13 mouse cellular contexts compared by ENCODE assay signal in genomic region chr5:41596242-41597117, GRCm38 (mm10).
A peak's percentile ranks its signal among the peaks of the same experiment; 100 is the strongest.
DNase-seq lines count a peak whose midpoint lies in the region; ATAC-seq lines count a peak whose summit lies in the region.
"Had no signal": no experiment of that assay in that cellular context is flagged by ENCODE, and none has a peak within 500 bp of the region (broad histone marks: within the 10 kb centered on the region; RNA-seq: fewer than 3 reads in every experiment).

No protein-coding gene starts in this region.

- no peaks in the 10 kb centered on the region for H3K9me3 ChIP-seq in hindbrain, embryonic 13.5 days
- H3K9me3 ChIP-seq in hindbrain, embryonic 12.5 days (replicated peaks), result no peaks in the 10 kb centered on the region
- no peaks in the 10 kb centered on the region for H3K9me3 ChIP-seq in forebrain, embryonic 16.5 days (ENCODE audit: control insufficient read depth, low read length)
- no peaks in the 10 kb centered on the region for H3K9me3 ChIP-seq in midbrain, embryonic 15.5 days
- H3K9me3 ChIP-seq: heart, embryonic 10.5 days; limb, embryonic 13.5 days had no signal

- peak; percentile 5 for DNase-seq in Muller cell, postnatal 12 days (ENCODE audit: inconsistent ontology term)
- DNase-seq in testis, postnatal 14 days (ENCODE audit: low spot score), result no peak
- no peak for DNase-seq in thymus, adult 18-20 months
- no peak for DNase-seq in lung, adult 18-20 months
- DNase-seq: cerebellum, adult 9-11 months had no signal

- ATAC-seq in hindbrain, embryonic 13.5 days (ENCODE audit: low FRiP score), result peak; percentile 90
- no peak for ATAC-seq in hindbrain, embryonic 12.5 days (ENCODE audit: low FRiP score)
- peak; percentile 90 for ATAC-seq in forebrain, embryonic 16.5 days
- peak; percentile 99 for ATAC-seq in midbrain, embryonic 15.5 days (replicated peaks)
- ATAC-seq: CD4-positive, CD25-positive, alpha-beta regulatory T cell, adult 4 months; lung, postnatal 0 days had no signal

- peaks cover 9% of the 10 kb centered on the region for H3K4me1 ChIP-seq in hindbrain, embryonic 13.5 days (replicated peaks)
- H3K4me1 ChIP-seq in hindbrain, embryonic 12.5 days, result no peaks in the 10 kb centered on the region
- 0 out of 2 replicates have a peak, but pooled peaks cover 4% of the 10 kb centered on the region for H3K4me1 ChIP-seq in forebrain, embryonic 16.5 days (replicated peaks; ENCODE audit: control insufficient read depth, insufficient read depth, low read length)
- H3K4me1 ChIP-seq in midbrain, embryonic 15.5 days, result peaks cover 7% of the 10 kb centered on the region
- H3K4me1 ChIP-seq: heart, embryonic 10.5 days; limb, embryonic 13.5 days had no signal

- H3K4me2 ChIP-seq in hindbrain, embryonic 13.5 days, result no peak overlapping the region
- H3K4me2 ChIP-seq in hindbrain, embryonic 12.5 days (replicated peaks), result no peak overlapping the region
- no peak overlapping the region for H3K4me2 ChIP-seq in forebrain, embryonic 16.5 days (ENCODE audit: low read length)
- H3K4me2 ChIP-seq in midbrain, embryonic 15.5 days, result no peak overlapping the region
- H3K4me2 ChIP-seq: limb, embryonic 13.5 days had no signal

- no peaks in the 10 kb centered on the region for H3K27me3 ChIP-seq in hindbrain, embryonic 13.5 days
- H3K27me3 ChIP-seq in hindbrain, embryonic 12.5 days, result no peaks in the 10 kb centered on the region
- H3K27me3 ChIP-seq in forebrain, embryonic 16.5 days (replicated peaks; ENCODE audit: control insufficient read depth, insufficient read depth, low read length), result no peaks in the 10 kb centered on the region
- H3K27me3 ChIP-seq in midbrain, embryonic 15.5 days (replicated peaks), result no peaks in the 10 kb centered on the region
- H3K27me3 ChIP-seq: limb, embryonic 13.5 days had no signal

- no peak overlapping the region for H3K4me3 ChIP-seq in hindbrain, embryonic 13.5 days
- no peak overlapping the region for H3K4me3 ChIP-seq in hindbrain, embryonic 12.5 days
- H3K4me3 ChIP-seq in forebrain, embryonic 16.5 days (replicated peaks; ENCODE audit: low read length), result no peak overlapping the region
- no peak overlapping the region for H3K4me3 ChIP-seq in midbrain, embryonic 15.5 days
- H3K4me3 ChIP-seq: heart, embryonic 10.5 days; limb, embryonic 13.5 days had no signal

- no peak overlapping the region for H3K27ac ChIP-seq in hindbrain, embryonic 13.5 days
- H3K27ac ChIP-seq in hindbrain, embryonic 12.5 days, result no peak overlapping the region
- no peak overlapping the region for H3K27ac ChIP-seq in forebrain, embryonic 16.5 days (ENCODE audit: low read length)
- H3K27ac ChIP-seq in midbrain, embryonic 15.5 days, result no peak overlapping the region
- H3K27ac ChIP-seq: heart, embryonic 10.5 days; limb, embryonic 13.5 days had no signal

- H3K9ac ChIP-seq in hindbrain, embryonic 13.5 days, result no peak overlapping the region
- H3K9ac ChIP-seq in hindbrain, embryonic 12.5 days, result no peak overlapping the region
- H3K9ac ChIP-seq in forebrain, embryonic 16.5 days (replicated peaks; ENCODE audit: low read depth, low read length), result no peak overlapping the region
- no peak overlapping the region for H3K9ac ChIP-seq in midbrain, embryonic 15.5 days
- H3K9ac ChIP-seq: limb, embryonic 13.5 days had no signal

- whole genome bisulfite sequencing in hindbrain, embryonic 13.5 days, result 92% methylated on average over 3 of the region's 3 CpGs
- 100% methylated on average over 3 of the region's 3 CpGs for WGBS in hindbrain, embryonic 12.5 days
- WGBS in forebrain, embryonic 16.5 days, result 93% methylated on average over 3 of the region's 3 CpGs
- WGBS in midbrain, embryonic 15.5 days, result 90% methylated on average over 3 of the region's 3 CpGs

- H3K36me3 ChIP-seq in hindbrain, embryonic 13.5 days, result no peaks in the 10 kb centered on the region
- no peaks in the 10 kb centered on the region for H3K36me3 ChIP-seq in hindbrain, embryonic 12.5 days
- no peaks in the 10 kb centered on the region for H3K36me3 ChIP-seq in forebrain, embryonic 16.5 days (ENCODE audit: control insufficient read depth, insufficient read depth)
- H3K36me3 ChIP-seq in midbrain, embryonic 15.5 days (replicated peaks), result no peaks in the 10 kb centered on the region
- H3K36me3 ChIP-seq: heart, embryonic 10.5 days; limb, embryonic 13.5 days had no signal
